Comparison of ENCODE assay signal across 8 mouse cellular contexts in genomic region chr13:107676310-107677090, GRCm38 (mm10).
DNase-seq lines count a peak whose midpoint lies in the region; ATAC-seq and TF ChIP-seq lines count a peak whose summit lies in the region.

No protein-coding gene starts in this region.

- TF ChIP-seq POLR2A in bone marrow macrophage, adult 2 months (IDR thresholded peaks at IDR 0.05; ENCODE audit: borderline replicate concordance, low read depth, low read length), result no peak

- H3K27me3 ChIP-seq in intestine, embryonic 14.5 days (replicated peaks; ENCODE audit: control insufficient read depth, insufficient read depth, low read length), result no peaks in the 10 kb centered on the region
- H3K27me3 ChIP-seq in liver, embryonic 14.5 days (ENCODE audit: control insufficient read depth, insufficient read depth, low read length), result no peaks in the 10 kb centered on the region
- H3K27me3 ChIP-seq in neural tube, embryonic 13.5 days, result no peaks in the 10 kb centered on the region

- 10% methylated on average over 9 of the region's 9 CpGs for WGBS in intestine, embryonic 14.5 days
- WGBS in liver, embryonic 14.5 days (ENCODE audit: insufficient replicate concordance), result 29% methylated on average over 8 of the region's 9 CpGs
- 20% methylated on average over 9 of the region's 9 CpGs for WGBS in neural tube, embryonic 13.5 days

- no peaks in the 10 kb centered on the region for H3K9me3 ChIP-seq in intestine, embryonic 14.5 days (ENCODE audit: control insufficient read depth, low read length)
- H3K9me3 ChIP-seq in liver, embryonic 14.5 days (ENCODE audit: control insufficient read depth, low read length), result no peaks in the 10 kb centered on the region
- H3K9me3 ChIP-seq in neural tube, embryonic 13.5 days, result no peaks in the 10 kb centered on the region

- ATAC-seq in intestine, embryonic 14.5 days (replicated peaks; ENCODE audit: low FRiP score, low TSS enrichment, low read depth), result peak; percentile 60
- ATAC-seq in liver, embryonic 14.5 days (ENCODE audit: insufficient read depth), result peak; percentile 63; the same call in 1 of the 2 replicates
- ATAC-seq in neural tube, embryonic 13.5 days (ENCODE audit: low read depth), result peak; percentile 65

- no peaks in the 10 kb centered on the region for H3K36me3 ChIP-seq in intestine, embryonic 14.5 days (ENCODE audit: control insufficient read depth, insufficient read depth, low read length)
- no peaks in the 10 kb centered on the region for H3K36me3 ChIP-seq in liver, embryonic 14.5 days (replicated peaks; ENCODE audit: control insufficient read depth, insufficient read depth, low read depth)
- H3K36me3 ChIP-seq in neural tube, embryonic 13.5 days, result no peaks in the 10 kb centered on the region

- no peak overlapping the region for H3K9ac ChIP-seq in intestine, embryonic 14.5 days (ENCODE audit: low read length)
- no peak overlapping the region for H3K9ac ChIP-seq in liver, embryonic 14.5 days (replicated peaks)
- H3K9ac ChIP-seq in neural tube, embryonic 13.5 days, result no peak overlapping the region

- intact Hi-C loops in gastrocnemius, postnatal 36 days (cut with DNase I), result no loop called here

- DNase-seq in 3134 (ENCODE audit: extremely low read depth, insufficient read length, low spot score), result peak; percentile 83
- DNase-seq in gastrocnemius, postnatal 36 days, result peak; percentile 8 to 23
- DNase-seq in intestine, embryonic 14.5 days (ENCODE audit: low spot score), result peak; percentile 67
- peak in 1 of 3 experiments; percentile 9 for DNase-seq in liver, embryonic 14.5 days (ENCODE audit: low read depth in 3 of 3, low spot score in 3 of 3)
- DNase-seq in T-cell, adult 2 months (ENCODE audit: low spot score), result no peak
- no peak for DNase-seq in right cerebral cortex, postnatal 25 days

- H3K27ac ChIP-seq in bone marrow macrophage, adult 2 months (ENCODE audit: insufficient read depth, low read depth, low read length), result peak overlapping the region; percentile 37; the same call in 1 of the 2 replicates
- peak overlapping the region; percentile 81 for H3K27ac ChIP-seq in intestine, embryonic 14.5 days (ENCODE audit: low read depth)
- no peak overlapping the region for H3K27ac ChIP-seq in liver, embryonic 14.5 days
- H3K27ac ChIP-seq in neural tube, embryonic 13.5 days (replicated peaks), result peak overlapping the region; percentile 54

- H3K4me3 ChIP-seq in bone marrow macrophage, adult 2 months (ENCODE audit: insufficient read depth, low read length), result no peak overlapping the region
- H3K4me3 ChIP-seq in intestine, embryonic 14.5 days (ENCODE audit: low read depth, low read length), result no peak overlapping the region
- no peak overlapping the region for H3K4me3 ChIP-seq in liver, embryonic 14.5 days (ENCODE audit: insufficient read depth in 1 of 2, low read depth in 2 of 2, low read length in 2 of 2)
- H3K4me3 ChIP-seq in neural tube, embryonic 13.5 days, result no peak overlapping the region

- TF ChIP-seq CTCF in bone marrow macrophage, adult 2 months (IDR thresholded peaks at IDR 0.05; ENCODE audit: low read depth, low read length), result no peak
- no peak for TF ChIP-seq CTCF in liver, embryonic 14.5 days (IDR thresholded peaks at IDR 0.05; ENCODE audit: low read depth)

- H3K4me2 ChIP-seq in intestine, embryonic 14.5 days (ENCODE audit: low read length), result 0 out of 2 replicates have a peak overlapping the region, but pooled peaks have one; percentile 17
- H3K4me2 ChIP-seq in liver, embryonic 14.5 days (ENCODE audit: low read depth), result no peak overlapping the region
- H3K4me2 ChIP-seq in neural tube, embryonic 13.5 days, result no peak overlapping the region

- TF ChIP-seq EP300 in liver, embryonic 14.5 days (IDR thresholded peaks at IDR 0.05; ENCODE audit: low read depth), result no peak

- peaks cover 11% of the 10 kb centered on the region for H3K4me1 ChIP-seq in bone marrow macrophage, adult 2 months (ENCODE audit: control insufficient read depth, insufficient read depth, low read length)
- H3K4me1 ChIP-seq in intestine, embryonic 14.5 days (replicated peaks; ENCODE audit: control insufficient read depth, insufficient read depth, low read length), result 0 out of 2 replicates have a peak, but pooled peaks cover 11% of the 10 kb centered on the region
- peaks cover 0 to 7% of the 10 kb centered on the region in 2 experiments; a peak in 2 of 4 replicates for H3K4me1 ChIP-seq in liver, embryonic 14.5 days (replicated peaks; ENCODE audit: control insufficient read depth in 2 of 2, insufficient read depth in 2 of 2, low read length in 1 of 2)
- peaks cover 17% of the 10 kb centered on the region for H3K4me1 ChIP-seq in neural tube, embryonic 13.5 days (replicated peaks)

Comparison
In these comparisons a context has a peak if more than half of its experiments do, and no peak if none do; other contexts are left out.
1. DNase-seq: peak in 3134 (single experiment), gastrocnemius, postnatal 36 days (2 of 2) and intestine, embryonic 14.5 days (single experiment); none in T-cell, adult 2 months (single experiment) and right cerebral cortex, postnatal 25 days (single experiment).
2. Peak in every context shown above with its lines, with median percentiles within 50 percentile points of each other: ATAC-seq.